In genomic region chr10:23108122-23108521, GRCm38 (mm10) we compare ENCODE assay signal across 19 mouse cellular contexts.
DNase-seq lines count a peak whose midpoint lies in the region; ATAC-seq and TF ChIP-seq lines count a peak whose summit lies in the region.
"Had no signal": no experiment of that assay in that cellular context is flagged by ENCODE, and none has a peak within 500 bp of the region (broad histone marks: within the 10 kb centered on the region; RNA-seq: fewer than 3 reads in every experiment).

No protein-coding gene starts in this region.

- H3K4me3 ChIP-seq in midbrain, postnatal 0 days (ENCODE audit: low read depth, low read length) = no peak overlapping the region
- no peak overlapping the region for H3K4me3 ChIP-seq in midbrain, embryonic 16.5 days (ENCODE audit: low read depth, low read length)
- H3K4me3 ChIP-seq: embryonic facial prominence, embryonic 13.5 days; embryonic facial prominence, embryonic 15.5 days; erythroblast, embryonic 14.5 days; forebrain, embryonic 10.5 days; forebrain, embryonic 12.5 days had no signal

- no peaks in the 10 kb centered on the region for H3K9me3 ChIP-seq in midbrain, postnatal 0 days (ENCODE audit: low read length)
- H3K9me3 ChIP-seq in midbrain, embryonic 16.5 days (replicated peaks; ENCODE audit: control insufficient read depth, low read length, poor library complexity, severe bottlenecking) = no peaks in the 10 kb centered on the region
- H3K9me3 ChIP-seq: embryonic facial prominence, embryonic 13.5 days; embryonic facial prominence, embryonic 15.5 days; forebrain, embryonic 10.5 days; forebrain, embryonic 12.5 days had no signal

- no peak for ATAC-seq in midbrain, postnatal 0 days (ENCODE audit: low FRiP score)
- ATAC-seq in midbrain, embryonic 16.5 days = no peak
- ATAC-seq: forebrain, embryonic 14.5 days; forebrain, embryonic 16.5 days had no signal

- H3K36me3 ChIP-seq in midbrain, postnatal 0 days (ENCODE audit: insufficient read depth, low read length) = no peaks in the 10 kb centered on the region
- no peaks in the 10 kb centered on the region for H3K36me3 ChIP-seq in midbrain, embryonic 16.5 days (ENCODE audit: control insufficient read depth, insufficient read depth, low read length)
- H3K36me3 ChIP-seq: forebrain, embryonic 10.5 days had no signal

- intact Hi-C loops in left cerebral cortex, postnatal 4 days (cut with DNase I) = no loop called here
- intact Hi-C loops in left cerebral cortex, postnatal 14 days (cut with DNase I) = no loop called here

- no peak overlapping the region for H3K27ac ChIP-seq in midbrain, postnatal 0 days (ENCODE audit: low read depth, low read length)
- H3K27ac ChIP-seq in midbrain, embryonic 16.5 days (ENCODE audit: low read length) = no peak overlapping the region
- H3K27ac ChIP-seq: embryonic facial prominence, embryonic 13.5 days; embryonic facial prominence, embryonic 15.5 days; forebrain, embryonic 10.5 days; forebrain, embryonic 12.5 days had no signal

- peak; percentile 6 for DNase-seq in cerebellum, adult 11-12 months
- DNase-seq in cerebellum, adult 9-11 months = no peak
- DNase-seq in left cerebral cortex, postnatal 4 days = peak; percentile 20
- DNase-seq in left cerebral cortex, postnatal 14 days (ENCODE audit: low spot score in 2 of 2) = no peak
- peak; percentile 28 for DNase-seq in midbrain, postnatal 0 days (ENCODE audit: low spot score)
- DNase-seq: adrenal gland, adult 2 months; adrenal gland, postnatal 10 days; adrenal gland, postnatal 25 days; cerebellum, adult 8-10 months; cerebellum, postnatal 36 days; embryo, embryonic 11 days had no signal

- H3K4me2 ChIP-seq in midbrain, postnatal 0 days (ENCODE audit: low read depth, low read length, poor library complexity, severe bottlenecking) = no peak overlapping the region
- H3K4me2 ChIP-seq in midbrain, embryonic 16.5 days (ENCODE audit: low read length) = no peak overlapping the region
- H3K4me2 ChIP-seq: embryonic facial prominence, embryonic 13.5 days; embryonic facial prominence, embryonic 15.5 days; forebrain, embryonic 12.5 days had no signal

- 90% methylated on average over 4 of the region's 4 CpGs for WGBS in midbrain, postnatal 0 days
- 90% methylated on average over 4 of the region's 4 CpGs for WGBS in midbrain, embryonic 16.5 days

- no peaks in the 10 kb centered on the region for H3K4me1 ChIP-seq in midbrain, postnatal 0 days (ENCODE audit: insufficient read depth, low read length)
- no peaks in the 10 kb centered on the region for H3K4me1 ChIP-seq in midbrain, embryonic 16.5 days (ENCODE audit: control insufficient read depth, insufficient read depth, low read length)
- H3K4me1 ChIP-seq: embryonic facial prominence, embryonic 13.5 days; embryonic facial prominence, embryonic 15.5 days; forebrain, embryonic 12.5 days had no signal

- no peaks in the 10 kb centered on the region for H3K27me3 ChIP-seq in midbrain, postnatal 0 days (ENCODE audit: insufficient read depth, low read length)
- no peaks in the 10 kb centered on the region for H3K27me3 ChIP-seq in midbrain, embryonic 16.5 days (ENCODE audit: control insufficient read depth, insufficient read depth, low read depth, low read length)
- H3K27me3 ChIP-seq: embryonic facial prominence, embryonic 13.5 days; embryonic facial prominence, embryonic 15.5 days; forebrain, embryonic 12.5 days had no signal

- no peak overlapping the region for H3K9ac ChIP-seq in midbrain, postnatal 0 days (replicated peaks; ENCODE audit: low read length, poor library complexity, severe bottlenecking)
- H3K9ac ChIP-seq in midbrain, embryonic 16.5 days (ENCODE audit: low read depth, low read length) = no peak overlapping the region
- H3K9ac ChIP-seq: embryonic facial prominence, embryonic 13.5 days; embryonic facial prominence, embryonic 15.5 days; forebrain, embryonic 12.5 days had no signal

- TF ChIP-seq CTCF in midbrain, postnatal 0 days (IDR thresholded peaks at IDR 0.05) = no peak

Comparison
In these comparisons a context has a peak if more than half of its experiments do, and no peak if none do; other contexts are left out.
1. DNase-seq: peak in cerebellum, adult 11-12 months (single experiment), left cerebral cortex, postnatal 4 days (single experiment) and midbrain, postnatal 0 days (single experiment); none in cerebellum, adult 9-11 months (single experiment) and left cerebral cortex, postnatal 14 days (0 of 2).